Mouse (Mus musculus) right cerebral cortex, adult 18-20 months (tissue): ENCODE data around the gene Mast4.

Source experiments
- DNase-seq: peaks from one replicate; pipeline ENCODE4 v3.0.0; 2022; ENCODE audit warnings: mixed read lengths

The Mast4 gene

GRCm38 (mm10) chr13:103029377-103029776 lies 304.9 kb downstream of the Mast4 start:
- no peak for DNase-seq

GRCm38 (mm10) chr13:103027456-103028078 lies 306.7 kb downstream of the Mast4 start:
- DNase-seq: no peak

GRCm38 (mm10) chr13:103025461-103025860 lies 308.8 kb downstream of the Mast4 start:
- no peak for DNase-seq

GRCm38 (mm10) chr13:103018481-103018880 lies 315.8 kb downstream of the Mast4 start:
- DNase-seq: no peak

GRCm38 (mm10) chr13:103017661-103018060 lies 316.6 kb downstream of the Mast4 start:
- DNase-seq: no peak

GRCm38 (mm10) chr13:103015131-103015750 lies 319.1 kb downstream of the Mast4 start:
- no peak for DNase-seq

- peak; percentile 60 for DNase-seq
Measured at GRCm38 (mm10) chr13:103014631-103015030, 319.7 kb downstream of the Mast4 start.

- DNase-seq: no peak
Measured at GRCm38 (mm10) chr13:103014222-103014621, 320.1 kb downstream of the Mast4 start.

GRCm38 (mm10) chr13:103005227-103005626 lies 329.1 kb downstream of the Mast4 start:
- DNase-seq: no peak

GRCm38 (mm10) chr13:103001831-103002230 lies 332.5 kb downstream of the Mast4 start:
- no peak for DNase-seq

GRCm38 (mm10) chr13:103000891-103001290 lies 333.4 kb downstream of the Mast4 start:
- no peak for DNase-seq

- peak; percentile 9 for DNase-seq
Measured at GRCm38 (mm10) chr13:102994098-102994497, 340.2 kb downstream of the Mast4 start.

GRCm38 (mm10) chr13:102992680-102993423 lies 341.4 kb downstream of the Mast4 start:
- DNase-seq: no peak

GRCm38 (mm10) chr13:102991928-102992327 lies 342.4 kb downstream of the Mast4 start:
- DNase-seq: no peak

- DNase-seq: no peak
Measured at GRCm38 (mm10) chr13:102991196-102991595, 343.1 kb downstream of the Mast4 start.

GRCm38 (mm10) chr13:102990085-102990484 lies 344.2 kb downstream of the Mast4 start:
- DNase-seq: peak; percentile 4

GRCm38 (mm10) chr13:102989616-102990015 lies 344.7 kb downstream of the Mast4 start:
- no peak for DNase-seq

GRCm38 (mm10) chr13:102988976-102989375 lies 345.3 kb downstream of the Mast4 start:
- DNase-seq: no peak

- no peak for DNase-seq
Measured at GRCm38 (mm10) chr13:102988251-102988895, 345.9 kb downstream of the Mast4 start.

- no peak for DNase-seq
Measured at GRCm38 (mm10) chr13:102984550-102984949, 349.7 kb downstream of the Mast4 start.

GRCm38 (mm10) chr13:102973853-102974252 lies 360.4 kb downstream of the Mast4 start:
- no peak for DNase-seq

GRCm38 (mm10) chr13:102963471-102963870 lies 370.8 kb downstream of the Mast4 start:
- no peak for DNase-seq
